Mouse (Mus musculus) liver, embryonic 14.5 days (tissue): Measurements from ENCODE around the gene Apbb2. TPM values are rescaled to one million over a fixed set of nuclear protein-coding genes. Genes with fewer than 3 reads are reported as not detected.

Experiments
- ATAC-seq: fragments of 200-750 bp; cut with Nextera tagmentation; 2 replicates; pipeline ENCODE4 v1.8.0; 2017; ENCODE audit warnings: moderate number of reproducible peaks, mild to moderate bottlenecking, moderate library complexity; ENCODE audit not compliant: insufficient read depth
- DNase-seq, 3 experiments: peaks; one replicate each; pipeline ENCODE4 v3.0.0-alpha.2; 2012 to 2013; ENCODE audit warnings: low read depth in 3 of 3, low spot score in 3 of 3
- H3K27ac ChIP-seq: fragments of 300-500 bp; sonication (generic); 2 replicates; pipeline ENCODE4 v1.5.1; 2014; ENCODE audit warnings: moderate library complexity, mild to moderate bottlenecking, control low read depth, inconsistent platforms
- H3K27me3 ChIP-seq: fragments of 300-500 bp; sonication (generic); 2 replicates; pipeline ENCODE4 v1.6.1; 2014; ENCODE audit warnings: mild to moderate bottlenecking, low read length, moderate library complexity; ENCODE audit not compliant: control insufficient read depth, insufficient read depth
- H3K36me3 ChIP-seq: fragments of 300-500 bp; sonication (generic); replicated peaks from 2 replicates; pipeline ENCODE4 v1.6.1; 2014; ENCODE audit warnings: low read depth; ENCODE audit not compliant: control insufficient read depth, insufficient read depth
- H3K4me1 ChIP-seq, 2 experiments: fragments of 200-500 bp in 1 of 2; fragments of 300-500 bp in 1 of 2; sonication (generic) in 1 of 2; replicated peaks; 2 replicates each; pipeline ENCODE4 v1.6.1; 2012 to 2014; ENCODE audit warnings: antibody characterized with exemption in 1 of 2, inconsistent platforms in 1 of 2, low read length in 1 of 2; ENCODE audit not compliant: control insufficient read depth in 2 of 2, insufficient read depth in 2 of 2
- H3K4me2 ChIP-seq: fragments of 300-500 bp; sonication (generic); 2 replicates; pipeline ENCODE4 v1.6.1; 2014; ENCODE audit warnings: low read depth, mild to moderate bottlenecking, control low read depth, moderate library complexity
- H3K4me3 ChIP-seq, 2 experiments: fragments of 200-500 bp in 1 of 2; fragments of 300-500 bp in 1 of 2; sonication (generic) in 1 of 2; 2 replicates each; pipeline ENCODE4 v1.5.1; 2012 to 2014; ENCODE audit warnings: low read depth in 2 of 2, low read length in 2 of 2, mild to moderate bottlenecking in 2 of 2, control low read depth in 1 of 2, inconsistent platforms in 1 of 2, moderate library complexity in 1 of 2; ENCODE audit not compliant: insufficient read depth in 1 of 2
- H3K9ac ChIP-seq: fragments of 300-500 bp; sonication (generic); replicated peaks from 2 replicates; pipeline ENCODE4 v1.6.1; 2014; ENCODE audit warnings: mild to moderate bottlenecking, control low read depth, moderate library complexity
- H3K9me3 ChIP-seq: fragments of 300-500 bp; sonication (generic); 2 replicates; pipeline ENCODE4 v1.6.1; 2016; ENCODE audit warnings: low read length, mixed read lengths; ENCODE audit not compliant: control insufficient read depth
- CTCF ChIP-seq: IDR thresholded peaks from 2 replicates; pipeline ENCODE4 v1.5.1; 2016; ENCODE audit warnings: antibody characterized with exemption, low read depth, control low read depth
- EP300 ChIP-seq: IDR thresholded peaks from 2 replicates; pipeline ENCODE4 v1.6.1; 2016; ENCODE audit warnings: antibody characterized with exemption, low read depth
- WGBS: fragments of 180-500 bp; shearing (Covaris S2); extraction: QIAGEN DNeasy Blood & Tissue Kit; methylation state at CpG from one replicate; pipeline ENCODE4 v1.1.7; 2014; ENCODE audit not compliant: insufficient replicate concordance; 5-methylcytosine and 5-hydroxymethylcytosine counted together
- polyA plus RNA-seq, 2 experiments: library from polyadenylated mRNA; depleted of rRNA in 1 of 2; stranded (reverse) in 1 of 2; unstranded in 1 of 2; fragments of >200 nt; fragmentation: Nextera tagmentation in 1 of 2; extraction: Ambion mirVana in 1 of 2; gene quantifications; 2 replicates each; pipeline versions ENCODE4 v1.2.1 to v1.2.3; 2012 to 2014

Gene Apbb2
- polyA plus RNA-seq, 2 experiments: 0.92 to 2.8 TPM

DNA sequence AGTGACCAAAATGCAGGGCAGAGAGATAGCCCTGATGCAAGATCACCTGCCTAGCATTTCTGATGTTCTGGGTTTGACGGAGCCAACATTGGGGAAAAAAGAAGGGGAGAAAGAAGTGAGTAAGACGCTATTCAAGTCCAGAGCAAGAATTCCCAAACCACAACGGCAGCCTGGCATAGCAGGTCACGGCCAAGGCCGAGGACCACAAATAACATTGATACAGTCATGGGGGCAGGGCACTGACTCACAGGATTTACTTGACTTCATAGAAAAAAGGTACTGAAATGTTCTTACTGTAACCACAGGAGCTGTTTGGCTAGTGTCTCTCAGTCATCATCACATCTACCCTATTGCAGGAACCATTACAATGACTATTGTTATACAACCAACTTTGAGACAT is 68.3 kb downstream of the Apbb2 start:
- no peak overlapping the region for H3K4me2 ChIP-seq
- no peak for ATAC-seq
- TF ChIP-seq EP300: no peak
- no peak for TF ChIP-seq CTCF
- DNase-seq: no peak
- WGBS: 64% methylated on average over 5 of the region's 5 CpGs
- no peak overlapping the region for H3K4me3 ChIP-seq
- H3K27me3 ChIP-seq: no peaks in the 10 kb centered on the region
- no peaks in the 10 kb centered on the region for H3K4me1 ChIP-seq
- no peaks in the 10 kb centered on the region for H3K36me3 ChIP-seq
- no peak overlapping the region for H3K27ac ChIP-seq
- H3K9me3 ChIP-seq: no peaks in the 10 kb centered on the region
- H3K9ac ChIP-seq: no peak overlapping the region

DNA sequence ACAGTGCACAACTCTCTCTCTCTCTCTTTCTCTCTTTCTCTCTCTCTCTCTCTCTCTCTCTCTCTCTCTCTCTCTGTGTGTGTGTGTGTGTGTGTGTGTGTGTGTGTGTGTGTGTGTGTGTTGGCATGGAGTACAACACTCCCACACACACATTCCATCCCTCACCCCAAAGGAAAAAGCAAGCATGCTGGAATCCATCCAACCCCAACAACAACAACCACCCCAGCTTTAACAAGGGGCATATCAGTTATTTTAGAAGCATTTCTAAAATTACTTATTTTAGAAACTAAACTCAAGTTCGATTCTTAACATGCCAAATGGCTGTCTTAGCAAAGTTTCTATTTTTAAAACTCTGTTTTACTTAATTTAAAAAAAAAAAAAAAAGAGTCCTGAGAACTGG is 68.9 kb downstream of the Apbb2 start:
- 41% methylated on average over 1 of the region's 1 CpGs for WGBS
- TF ChIP-seq EP300: no peak
- no peak for TF ChIP-seq CTCF
- no peak overlapping the region for H3K9ac ChIP-seq
- ATAC-seq: no peak
- DNase-seq: no peak
- no peaks in the 10 kb centered on the region for H3K9me3 ChIP-seq
- H3K4me1 ChIP-seq: no peaks in the 10 kb centered on the region
- H3K4me3 ChIP-seq: no peak overlapping the region
- no peaks in the 10 kb centered on the region for H3K36me3 ChIP-seq
- H3K27ac ChIP-seq: no peak overlapping the region
- no peak overlapping the region for H3K4me2 ChIP-seq
- no peaks in the 10 kb centered on the region for H3K27me3 ChIP-seq

GRCm38 (mm10) chr5:66546969-66547511 is 71.5 kb downstream of the Apbb2 start:
- no peak for TF ChIP-seq EP300
- TF ChIP-seq CTCF: no peak
- no peaks in the 10 kb centered on the region for H3K4me1 ChIP-seq
- H3K27ac ChIP-seq: no peak overlapping the region
- no peak overlapping the region for H3K4me3 ChIP-seq
- H3K9ac ChIP-seq: no peak overlapping the region
- no peak for DNase-seq
- no peaks in the 10 kb centered on the region for H3K9me3 ChIP-seq
- no peak overlapping the region for H3K4me2 ChIP-seq
- H3K36me3 ChIP-seq: no peaks in the 10 kb centered on the region
- ATAC-seq: no peak
- 66% methylated on average over 12 of the region's 12 CpGs for WGBS
- no peaks in the 10 kb centered on the region for H3K27me3 ChIP-seq

DNA sequence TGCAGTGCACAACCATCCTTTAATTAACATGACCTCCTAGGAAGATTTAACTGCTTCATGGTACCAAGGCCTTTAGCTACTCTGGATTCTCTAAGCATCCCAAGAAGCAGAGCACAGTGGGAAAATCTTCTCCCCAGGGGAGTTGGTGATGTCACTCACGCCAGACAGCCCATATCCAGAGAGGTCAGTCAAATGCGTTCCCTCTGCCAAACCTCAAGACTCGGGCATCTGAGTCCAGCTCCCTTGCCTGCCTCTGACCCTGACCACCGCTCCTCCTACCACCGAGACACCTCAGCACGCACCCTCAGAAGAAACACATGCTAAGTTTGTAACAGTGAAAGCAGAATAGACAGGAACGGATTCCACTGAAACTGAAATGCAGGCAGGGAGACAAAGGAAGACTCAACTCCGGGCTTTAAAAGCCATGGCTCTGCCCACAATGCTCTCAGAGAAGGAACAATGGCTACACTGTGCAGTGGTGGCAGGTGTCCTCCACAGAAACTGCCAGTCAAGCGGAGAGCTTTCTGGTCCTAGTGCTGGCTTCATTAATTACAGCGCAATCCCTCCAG is 72.9 kb downstream of the Apbb2 start:
- no peak overlapping the region for H3K27ac ChIP-seq
- WGBS: 54% methylated on average over 10 of the region's 10 CpGs
- TF ChIP-seq CTCF (no peak), EP300 (no peak)
- DNase-seq (no peak), ATAC-seq (no peak)
- H3K9me3 ChIP-seq: no peaks in the 10 kb centered on the region
- H3K9ac ChIP-seq: no peak overlapping the region
- H3K4me1 ChIP-seq: no peaks in the 10 kb centered on the region
- no peaks in the 10 kb centered on the region for H3K27me3 ChIP-seq
- no peak overlapping the region for H3K4me3 ChIP-seq
- H3K4me2 ChIP-seq: no peak overlapping the region
- H3K36me3 ChIP-seq: no peaks in the 10 kb centered on the region

DNA sequence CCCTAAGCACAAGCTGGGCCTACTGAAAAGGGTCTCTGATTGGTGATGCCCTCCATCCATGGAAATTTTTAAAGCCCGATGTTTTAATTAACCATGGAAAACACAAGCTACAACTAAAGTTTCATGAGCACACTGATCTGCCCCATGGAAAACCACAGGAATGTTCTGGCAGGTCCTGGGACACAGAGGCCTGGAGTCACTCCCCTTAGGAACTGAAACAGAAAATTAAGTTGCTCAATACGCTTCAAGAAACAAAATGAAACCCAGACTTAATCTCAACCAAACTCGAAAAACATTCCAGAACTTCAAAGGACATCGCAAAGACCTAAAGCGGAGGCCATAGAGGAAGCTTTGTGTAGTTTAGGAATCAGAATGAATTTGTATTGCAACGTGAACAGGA is 74.8 kb downstream of the Apbb2 start:
- no peak for TF ChIP-seq EP300
- no peak for TF ChIP-seq CTCF
- Histone ChIP-seq H3K9ac (no peak overlapping the region), H3K4me1 (no peaks in the 10 kb centered on the region), H3K4me2 (no peak overlapping the region), H3K36me3 (no peaks in the 10 kb centered on the region), H3K27ac (no peak overlapping the region), H3K27me3 (no peaks in the 10 kb centered on the region), H3K4me3 (no peak overlapping the region), H3K9me3 (no peaks in the 10 kb centered on the region)
- ATAC-seq (no peak), DNase-seq (no peak)
- 57% methylated on average over 6 of the region's 6 CpGs for WGBS
